Mouse (Mus musculus) lung, postnatal 25 days (tissue): ENCODE measurements around the gene Poc1b.
A peak's percentile ranks its signal among the peaks of the same experiment; 100 is the strongest.

Experiments used
- DNase-seq: peaks from one replicate; pipeline ENCODE4 v3.0.0; 2022; ENCODE audit warnings: low spot score

Gene Poc1b

GRCm38 (mm10) chr10:99106703-99107631 lies at the start of gene Poc1b:
Gene Poc1b (plus strand): TSS chr10:99107036.
- DNase-seq: peak; percentile 79

- DNase-seq: peak; percentile 64
Measured at GRCm38 (mm10) chr10:99060588-99060987, 46.2 kb upstream of the Poc1b start.

- DNase-seq: no peak
Measured at GRCm38 (mm10) chr10:99061418-99061817, 45.4 kb upstream of the Poc1b start.

DNA sequence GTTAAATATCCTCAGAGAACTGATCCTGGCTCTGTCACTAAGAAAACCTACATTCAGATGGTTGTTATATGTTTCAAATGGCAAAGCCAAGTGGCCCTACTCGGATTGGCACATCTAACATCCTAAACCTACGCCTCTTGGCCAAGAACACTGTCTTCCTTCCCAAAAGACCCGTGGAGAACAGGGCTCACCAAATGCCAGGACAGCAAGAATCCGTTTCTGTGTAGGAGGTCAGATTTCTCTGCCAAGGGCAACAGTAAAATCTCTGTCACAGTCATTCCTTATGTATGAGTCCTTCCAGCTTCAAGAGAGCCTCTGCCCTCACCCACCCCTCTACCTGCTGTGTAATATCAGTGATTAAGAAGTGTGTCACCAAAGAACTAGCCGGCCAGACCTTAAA lies 44.3 kb upstream of the Poc1b start:
- no peak for DNase-seq

DNA sequence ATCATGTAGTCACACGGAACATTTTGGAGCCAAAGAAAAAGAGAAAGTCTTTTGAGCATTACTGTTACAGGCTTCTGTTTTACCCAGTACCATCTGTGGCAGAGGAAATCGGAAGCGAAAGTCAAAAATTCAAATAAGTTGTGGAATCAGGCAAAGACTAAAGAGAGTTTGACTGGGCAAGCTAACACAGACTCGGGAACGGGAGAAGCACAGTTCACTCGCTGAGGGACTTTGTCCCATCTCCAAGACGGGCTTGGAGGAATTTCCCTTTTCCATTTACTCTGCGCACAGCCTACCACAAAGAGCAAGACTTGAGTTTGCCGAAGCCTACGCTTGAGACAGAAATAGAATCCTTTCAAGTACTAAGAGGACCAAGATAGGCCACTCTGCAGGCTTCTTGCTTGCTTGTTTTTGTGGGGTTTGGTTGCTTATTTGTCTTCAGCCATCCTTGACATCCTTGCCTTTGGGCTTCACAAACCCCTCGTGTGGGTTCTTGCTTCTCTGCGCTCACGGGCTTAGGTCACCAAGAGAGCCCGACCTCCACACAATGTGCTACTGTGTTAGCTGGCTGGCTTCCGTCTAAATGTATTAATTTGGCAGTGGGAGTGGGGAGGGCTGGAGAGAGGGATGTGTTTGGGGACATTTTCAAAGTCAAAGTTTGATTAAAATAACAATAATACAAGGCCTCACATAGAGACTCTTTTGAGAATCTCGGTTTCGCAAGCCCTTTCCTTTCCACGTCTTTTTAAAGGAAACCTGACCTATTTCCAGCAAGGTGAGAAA lies 30.5 kb upstream of the Poc1b start:
- no peak for DNase-seq

DNA sequence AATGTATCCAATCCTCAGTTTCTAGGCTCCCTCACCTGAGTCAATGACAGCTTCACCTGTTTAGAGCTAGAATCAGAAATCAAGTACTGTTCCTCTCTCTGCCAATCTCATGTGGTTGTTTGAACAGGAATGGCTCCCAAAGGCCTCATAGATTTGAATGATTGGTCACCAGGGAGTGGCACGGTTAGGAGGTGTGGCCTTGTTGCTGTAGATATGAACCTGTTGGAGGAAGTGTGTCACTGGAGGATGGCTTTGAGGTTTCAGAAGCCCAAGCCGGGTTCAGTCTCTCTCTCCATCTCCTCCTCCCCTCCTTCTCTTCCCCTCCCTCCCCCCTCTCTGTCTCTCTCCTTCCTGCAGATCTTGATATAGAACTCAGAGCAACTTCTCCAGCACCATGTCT lies 28.2 kb upstream of the Poc1b start:
- no peak for DNase-seq

GRCm38 (mm10) chr10:99081569-99081990 lies 25.3 kb upstream of the Poc1b start:
- DNase-seq: no peak

DNA sequence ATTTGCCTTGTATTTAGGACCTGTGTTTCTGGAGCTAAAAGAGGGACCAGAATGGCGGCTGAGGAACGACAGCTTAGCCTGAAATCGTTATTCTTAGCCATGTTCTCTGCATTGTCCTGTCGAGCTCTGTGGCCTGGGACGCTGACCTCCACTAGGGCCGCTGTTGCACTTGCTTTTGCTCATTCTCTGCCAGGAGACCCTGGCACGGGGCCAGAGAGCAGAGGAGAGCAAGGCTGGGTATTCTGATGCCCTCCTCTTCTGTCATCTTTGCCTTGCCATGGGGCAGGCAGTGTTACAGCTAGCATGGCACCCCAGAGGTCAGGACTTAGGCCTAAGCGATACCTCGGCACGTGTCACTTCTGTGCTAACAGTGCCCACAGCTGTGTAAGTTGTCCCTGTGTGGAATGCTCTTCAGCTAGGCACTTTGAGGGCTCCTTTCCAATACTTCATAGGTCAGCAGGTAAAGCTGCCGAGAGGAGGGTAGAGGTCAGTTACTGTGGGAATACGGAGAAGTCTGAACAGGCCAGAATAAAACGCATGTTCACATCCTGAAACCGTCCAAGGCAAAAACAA lies 23.3 kb upstream of the Poc1b start:
- DNase-seq: peak; percentile 31

DNA sequence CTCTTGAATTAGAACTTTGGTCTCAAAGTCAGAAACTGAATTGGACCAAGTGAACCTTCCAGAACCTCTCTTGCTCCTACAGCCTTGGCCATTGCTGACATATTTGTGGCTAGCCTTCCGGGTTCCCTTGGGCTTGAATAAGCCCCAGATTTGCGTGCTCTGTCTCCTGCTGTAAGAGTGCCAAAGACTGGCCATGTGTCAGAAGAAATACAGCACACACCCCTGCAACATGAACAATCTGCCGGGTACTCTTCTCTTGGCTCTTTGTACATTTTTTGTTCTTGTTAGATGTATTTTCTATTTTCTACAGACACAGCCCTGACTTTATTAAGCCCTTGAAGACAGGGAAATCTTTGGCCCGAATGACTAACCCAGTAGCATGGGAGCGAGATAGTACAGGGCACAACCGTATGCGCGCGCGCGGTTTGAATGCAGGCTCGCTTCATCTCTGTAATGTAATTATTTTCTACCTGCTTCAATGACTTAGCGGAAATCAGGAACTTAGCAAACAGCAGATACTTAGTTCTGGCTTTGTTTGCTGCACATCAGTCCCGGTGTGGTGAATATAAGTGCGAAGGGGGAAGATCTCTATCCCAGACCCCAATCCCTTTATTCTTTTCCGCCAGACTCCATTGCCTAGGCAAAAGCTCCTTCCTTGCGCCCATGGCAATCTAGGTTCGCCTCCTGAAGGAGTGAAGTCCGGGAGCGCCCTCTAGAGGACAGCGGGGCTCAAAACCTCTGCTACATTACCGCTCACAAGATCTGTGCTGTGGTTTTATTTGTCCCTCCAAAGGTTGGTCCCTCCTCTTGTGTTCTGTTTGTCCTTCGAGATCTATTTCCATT lies 22.2 kb upstream of the Poc1b start:
- peak; percentile 89 for DNase-seq

- DNase-seq: no peak
Measured at GRCm38 (mm10) chr10:99085240-99085587, 21.6 kb upstream of the Poc1b start.

GRCm38 (mm10) chr10:99086029-99086428 lies 20.8 kb upstream of the Poc1b start:
- no peak for DNase-seq

GRCm38 (mm10) chr10:99089906-99090305 lies 16.9 kb upstream of the Poc1b start:
- no peak for DNase-seq

GRCm38 (mm10) chr10:99093364-99093763 lies 13.5 kb upstream of the Poc1b start:
- no peak for DNase-seq

DNA sequence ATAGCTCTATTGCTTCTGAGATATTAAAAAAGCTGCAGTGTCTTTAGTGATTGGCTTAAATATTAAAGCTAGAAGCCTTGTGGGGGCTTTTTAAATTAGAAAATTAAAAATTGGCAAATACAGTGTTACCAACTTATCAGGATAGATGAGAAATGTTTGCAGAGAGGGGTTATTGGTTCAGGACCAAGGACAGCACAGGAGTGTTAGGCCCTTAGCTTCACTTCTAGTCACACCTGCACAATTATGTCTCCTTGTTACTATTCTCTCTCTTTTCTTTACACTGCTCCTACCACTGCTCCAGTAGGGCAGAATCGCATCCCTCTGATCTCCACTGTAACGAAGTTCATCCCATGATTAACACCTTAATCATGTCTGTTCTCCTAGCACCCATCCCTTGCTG lies 11.7 kb upstream of the Poc1b start:
- DNase-seq: no peak

DNA sequence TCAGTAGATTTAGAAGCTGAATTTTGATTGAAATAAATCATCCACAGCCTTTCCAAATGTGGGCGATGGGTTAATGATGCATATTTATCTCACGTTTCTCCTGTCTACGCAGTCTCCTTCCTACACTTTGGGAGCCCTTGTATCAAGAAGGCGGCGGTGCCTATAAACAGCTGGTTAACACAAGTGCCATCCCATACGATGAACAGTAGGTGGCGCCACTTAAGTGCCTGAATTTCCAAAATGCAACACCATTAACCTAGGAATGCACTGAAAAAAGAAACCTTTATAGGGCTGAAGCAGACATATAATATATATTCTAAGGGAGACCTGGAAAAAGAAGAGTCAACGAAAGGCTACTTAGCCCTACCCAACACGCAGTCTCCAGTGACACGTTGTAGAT lies 9.5 kb upstream of the Poc1b start:
- peak; percentile 60 for DNase-seq

DNA sequence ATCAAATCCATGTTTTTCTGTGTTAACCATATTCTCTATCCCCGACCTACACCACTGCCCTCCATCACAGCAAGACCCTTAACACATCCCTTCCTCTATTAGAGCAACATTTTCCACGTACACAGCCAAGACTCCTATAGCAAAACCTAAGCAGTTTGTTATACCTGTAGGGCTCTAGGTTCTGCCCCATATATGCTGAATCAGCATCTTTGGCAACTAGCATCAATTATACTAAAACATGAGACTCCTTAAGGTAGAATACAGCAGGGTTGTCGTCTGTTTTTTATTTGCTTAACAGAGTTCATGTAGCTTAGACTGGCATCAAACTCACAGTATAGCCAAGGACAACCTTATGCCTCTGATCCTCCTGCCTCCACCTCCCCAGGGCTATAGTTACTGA lies 1.3 kb upstream of the Poc1b start:
- no peak for DNase-seq

DNA sequence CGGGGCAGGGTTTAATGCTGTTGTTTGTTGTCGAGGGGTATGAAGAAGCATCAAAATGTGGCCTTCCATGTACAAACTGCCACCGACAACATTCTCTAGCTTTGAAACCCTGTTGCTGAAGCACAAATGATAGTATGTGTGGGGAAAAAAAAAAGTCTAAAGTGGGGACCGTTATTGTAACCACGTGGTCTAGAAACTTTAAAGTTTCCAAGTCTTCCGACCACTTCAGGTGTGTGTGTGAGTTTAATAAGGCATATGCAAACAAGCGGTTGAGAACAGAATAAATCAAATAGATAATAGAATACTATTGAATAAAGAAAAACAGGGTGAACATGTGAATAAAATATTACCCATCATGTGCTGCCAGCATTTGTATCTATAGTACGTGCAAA lies 529 bp upstream of the Poc1b start:
- DNase-seq: no peak

DNA sequence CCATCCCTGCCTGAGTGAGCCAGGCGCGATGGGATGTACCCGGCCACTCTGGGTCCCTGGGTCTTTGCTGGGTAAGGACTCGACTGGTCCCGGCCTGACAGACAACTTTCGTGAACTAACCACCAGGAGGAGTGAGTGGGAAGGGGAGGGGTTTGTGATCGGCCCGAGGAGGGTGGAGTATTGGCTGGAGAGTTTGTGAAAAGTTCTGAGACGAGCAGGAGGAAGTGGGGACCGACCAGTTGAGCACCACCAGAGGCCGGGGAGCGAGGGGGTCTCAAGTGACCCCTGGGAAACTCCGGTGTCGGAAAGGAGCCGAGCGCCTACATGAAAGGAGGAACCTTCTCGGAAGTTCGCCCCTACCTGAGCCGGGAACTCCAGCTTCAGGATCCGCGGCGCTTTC lies 1.1 kb downstream of the Poc1b start, which contains the start of gene Galnt4:
TSS of gene Galnt4 (plus strand) at position 196 of the 400 bp plus-strand sequence.
- peak; percentile 94 for DNase-seq

GRCm38 (mm10) chr10:99108431-99108982 lies 1.7 kb downstream of the Poc1b start:
- DNase-seq: no peak

GRCm38 (mm10) chr10:99113533-99113932 lies 6.7 kb downstream of the Poc1b start:
- DNase-seq: no peak

GRCm38 (mm10) chr10:99114295-99114694 lies 7.5 kb downstream of the Poc1b start:
- DNase-seq: no peak
